Mouse (Mus musculus): Measurements from ENCODE around the gene Gm39115.
"Not testable (repeated sequence)": the region's sequence is repeated elsewhere in the genome, so short reads cannot be mapped to it uniquely, and the experiment has no call there.

Gene Gm39115

DNA sequence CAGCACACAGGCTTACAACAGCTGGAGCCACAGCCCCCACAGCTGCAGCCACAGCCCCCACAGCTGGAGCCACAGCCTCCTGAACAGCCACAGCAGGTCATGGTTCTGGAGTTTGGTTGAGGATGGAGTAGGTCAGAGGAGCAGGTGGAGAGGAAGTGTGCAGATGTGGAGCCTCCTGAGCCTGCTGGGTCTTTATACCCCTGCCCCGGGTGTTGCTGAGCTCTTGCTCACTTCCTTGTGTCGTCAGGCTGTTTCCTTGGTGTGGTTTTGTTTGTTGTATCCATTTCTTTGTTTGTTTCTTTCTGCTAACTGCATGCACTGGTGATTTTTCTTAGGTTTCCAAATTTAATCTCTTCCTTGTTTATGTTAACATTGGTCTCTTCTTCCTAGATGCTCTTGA, at the start of gene Gm39115:
TSS of gene Gm39115 (minus strand) at position 101 of the 400 bp plus-strand sequence.
- not testable (repeated sequence) for DNase-seq (ENCODE audit: extremely low read depth, low read depth, low spot score)

DNA sequence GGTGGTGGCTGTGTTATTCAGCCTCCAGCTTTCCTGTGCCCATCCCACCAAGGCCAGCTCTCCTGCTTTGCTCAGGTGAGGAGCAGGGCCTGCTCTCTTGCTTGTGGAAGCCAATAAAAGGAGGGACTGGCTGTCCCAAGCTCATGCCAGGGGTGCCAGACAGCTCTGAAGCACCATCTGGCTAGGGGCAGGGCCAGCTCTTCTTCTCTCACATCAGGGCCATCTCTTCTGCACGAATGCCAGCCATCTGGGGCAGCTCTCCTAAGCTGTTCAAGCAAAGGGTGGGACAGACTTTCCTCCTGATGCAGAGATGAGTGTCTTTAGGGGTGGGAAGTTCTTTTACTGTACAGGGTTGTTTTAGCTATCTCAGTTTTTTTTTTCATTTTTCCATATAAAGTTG, 45.2 kb upstream of the Gm39115 start:
- DNase-seq (ENCODE audit: extremely low read depth, low read depth, low spot score) = no peak

DNA sequence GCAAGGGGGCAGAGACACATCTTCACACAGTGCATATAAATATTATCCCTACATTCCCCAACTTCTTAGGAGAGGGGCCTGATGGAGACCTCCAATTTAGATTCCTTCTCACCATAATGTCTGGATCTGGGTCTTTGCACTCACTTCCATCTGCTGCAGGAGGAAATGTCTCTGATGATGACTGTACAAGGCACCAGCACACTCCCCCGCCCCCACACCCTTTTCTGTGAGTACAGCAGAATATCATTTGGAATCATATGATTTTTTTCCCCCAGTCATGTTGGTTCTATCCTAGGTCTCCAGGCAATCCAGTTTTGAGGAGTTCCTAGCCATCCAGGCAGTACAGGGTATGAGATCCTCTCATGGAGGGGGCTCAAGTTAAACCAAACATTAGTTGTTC, 42.9 kb upstream of the Gm39115 start:
- no peak for DNase-seq (ENCODE audit: extremely low read depth, low read depth, low spot score)

DNA sequence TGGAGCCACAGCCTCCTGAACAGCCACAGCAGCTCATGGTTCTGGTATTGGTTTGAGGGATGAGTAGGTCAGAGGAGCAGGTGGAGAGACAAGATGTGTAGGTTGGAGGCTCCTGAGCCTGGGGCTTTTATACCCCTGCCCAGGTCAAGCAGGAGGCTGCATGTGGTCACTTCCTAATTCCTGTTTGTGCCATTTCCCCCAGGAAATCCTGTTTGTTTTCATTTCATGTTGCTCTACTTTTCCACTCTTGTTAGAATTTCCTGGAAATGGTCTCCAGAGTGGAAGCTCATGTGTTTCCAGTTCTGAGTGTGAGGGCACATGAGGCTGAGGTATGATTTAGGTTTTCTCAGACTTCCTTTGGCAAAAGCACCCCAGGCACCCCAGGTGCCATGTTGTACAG, 40.1 kb upstream of the Gm39115 start, which contains the start of gene Krtap5-2:
TSS of gene Krtap5-2 (minus strand) at position 101 of the 400 bp plus-strand sequence.
- not testable (repeated sequence) for DNase-seq (ENCODE audit: extremely low read depth, low read depth, low spot score)

DNA sequence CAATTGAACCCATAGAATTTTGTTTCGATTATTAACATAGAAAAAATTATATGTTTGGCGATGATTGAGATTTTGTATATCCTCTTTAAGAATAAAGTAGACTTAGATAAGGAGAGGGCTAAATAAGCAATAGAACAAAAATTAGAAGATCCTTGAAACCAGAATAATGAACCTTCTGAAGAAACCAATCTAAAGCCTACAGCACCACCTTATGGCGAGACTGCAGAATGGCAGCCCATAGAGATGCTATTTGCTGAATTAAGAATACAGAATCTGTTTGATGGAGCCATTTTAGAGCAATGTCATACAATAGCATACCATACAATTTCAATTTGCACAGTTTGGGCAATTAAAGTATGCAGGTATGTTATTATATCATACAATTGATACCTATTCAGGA, 34.0 kb upstream of the Gm39115 start:
- no peak for DNase-seq (ENCODE audit: extremely low read depth, low read depth, low spot score)

DNA sequence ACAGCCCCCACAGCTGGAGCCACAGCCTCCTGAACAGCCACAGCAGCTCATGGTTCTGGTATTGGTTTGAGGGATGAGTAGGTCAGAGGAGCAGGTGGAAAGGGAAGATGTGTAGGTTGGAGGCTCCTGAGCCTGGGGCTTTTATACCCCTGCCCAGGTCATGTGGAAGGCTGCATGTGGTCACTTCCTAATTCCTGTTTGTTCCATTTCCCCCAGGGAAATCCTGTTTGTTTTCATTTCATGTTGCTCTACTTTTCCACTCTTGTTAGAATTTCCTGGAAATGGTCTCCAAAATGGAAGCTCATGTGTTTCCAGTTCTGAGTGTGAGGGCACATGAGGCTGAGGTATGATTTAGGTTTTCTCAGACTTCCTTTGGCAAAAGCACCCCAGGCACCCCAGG, 29.8 kb upstream of the Gm39115 start, which contains the start of gene Gm4553:
TSS of gene Gm4553 (minus strand) at position 101 of the 400 bp plus-strand sequence.
- DNase-seq (ENCODE audit: extremely low read depth, low read depth, low spot score) = not testable (repeated sequence)

DNA sequence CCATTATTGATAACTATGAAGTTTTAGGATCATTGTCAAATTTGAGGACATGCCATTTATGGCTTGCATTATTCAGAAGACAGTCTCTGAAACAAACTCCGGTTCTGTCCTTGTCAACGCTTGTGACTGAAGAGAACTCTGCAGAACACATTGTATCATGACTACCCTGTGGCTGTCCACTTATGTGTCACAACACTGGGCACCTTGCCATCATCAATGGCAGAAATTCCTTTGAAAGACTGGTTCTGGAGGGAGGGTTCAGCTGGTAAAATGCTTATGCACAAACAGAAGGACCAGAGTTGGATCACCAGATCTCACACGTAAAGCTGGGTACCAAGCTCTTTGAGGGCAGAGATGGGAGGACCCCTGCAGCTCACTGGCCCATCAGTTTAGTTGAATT, 23.5 kb upstream of the Gm39115 start:
- DNase-seq (ENCODE audit: extremely low read depth, low read depth, low spot score) = no peak

DNA sequence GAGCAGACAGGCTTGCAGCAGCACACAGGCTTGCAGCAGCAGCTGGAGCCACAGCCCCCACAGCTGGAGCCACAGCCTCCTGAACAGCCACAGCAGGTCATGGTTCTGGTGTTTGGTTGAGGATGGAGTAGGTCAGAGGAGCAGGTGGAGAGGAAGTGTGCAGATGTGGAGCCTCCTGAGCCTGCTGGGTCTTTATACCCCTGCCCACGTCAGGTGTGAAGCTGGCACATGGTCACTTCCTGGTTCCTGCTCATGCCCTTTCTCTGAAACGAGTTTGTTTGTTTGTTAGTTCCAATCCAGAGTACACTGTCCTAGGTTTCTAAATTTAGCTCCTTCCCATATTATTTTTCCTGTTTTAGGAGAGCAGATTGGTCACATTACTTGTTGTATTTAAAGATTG, 21.2 kb upstream of the Gm39115 start, which contains the start of gene Gm29735:
TSS of gene Gm29735 (minus strand) at position 101 of the 400 bp plus-strand sequence.
- not testable (repeated sequence) for DNase-seq (ENCODE audit: extremely low read depth, low read depth, low spot score)

DNA sequence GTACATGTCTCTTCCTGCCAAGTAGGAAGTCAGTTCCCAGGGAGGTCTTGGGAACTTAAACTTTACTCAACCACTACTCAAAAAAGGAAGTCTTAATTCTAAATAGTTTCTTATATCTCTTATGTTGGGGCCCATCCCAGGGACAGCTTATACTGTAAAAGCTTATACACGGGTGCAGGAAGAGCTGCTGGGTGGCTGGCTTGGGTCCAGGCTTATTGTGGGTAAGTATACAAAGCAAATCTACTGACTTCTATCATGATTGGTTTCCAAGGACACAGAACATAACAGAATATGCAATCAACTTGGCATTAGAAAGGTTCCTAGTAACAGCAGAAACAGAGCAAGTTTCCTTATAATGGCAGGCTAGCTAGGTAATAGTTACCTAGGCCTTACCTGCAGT, 19.5 kb upstream of the Gm39115 start:
- DNase-seq (ENCODE audit: extremely low read depth, low read depth, low spot score) = no peak

DNA sequence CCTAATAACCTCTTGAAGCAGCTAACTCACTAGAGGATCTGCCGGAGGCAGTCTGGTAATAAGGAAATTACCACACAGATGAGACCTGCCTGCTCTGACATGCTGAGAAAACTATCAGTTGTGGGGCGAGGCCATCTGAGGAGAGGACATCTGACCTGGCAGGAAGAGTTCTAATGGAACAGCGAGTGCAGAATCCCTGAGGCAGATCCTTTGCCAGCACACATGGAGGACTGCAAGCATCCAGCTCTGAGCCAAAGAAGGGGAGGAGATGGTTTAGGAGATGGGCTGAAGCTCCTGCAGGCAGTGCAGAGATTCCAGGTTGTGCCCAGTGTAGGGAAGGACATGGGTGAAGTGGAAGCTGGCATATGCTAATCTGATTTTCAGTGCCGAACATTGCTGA, 16.4 kb upstream of the Gm39115 start:
- DNase-seq (ENCODE audit: extremely low read depth, low read depth, low spot score) = no peak

DNA sequence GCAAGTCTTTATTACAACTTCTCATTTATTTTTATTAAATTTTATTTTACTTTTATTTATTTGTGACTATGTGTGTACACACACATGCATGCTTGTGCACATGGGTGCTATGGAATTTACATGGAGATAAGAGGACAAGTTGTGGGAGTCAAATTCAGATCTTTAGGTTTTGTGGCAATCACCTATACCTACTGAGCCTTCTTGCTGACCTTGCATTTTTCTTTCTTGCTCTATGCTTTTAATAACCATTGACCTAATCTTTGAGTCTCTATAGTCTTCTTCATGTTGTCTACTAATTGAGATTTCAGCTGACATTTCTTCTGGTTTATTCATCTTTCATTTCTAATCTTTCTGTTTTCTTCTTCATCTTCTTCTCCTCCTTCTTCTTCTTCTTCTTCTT, 12.8 kb upstream of the Gm39115 start:
- no peak for DNase-seq (ENCODE audit: extremely low read depth, low read depth, low spot score)

DNA sequence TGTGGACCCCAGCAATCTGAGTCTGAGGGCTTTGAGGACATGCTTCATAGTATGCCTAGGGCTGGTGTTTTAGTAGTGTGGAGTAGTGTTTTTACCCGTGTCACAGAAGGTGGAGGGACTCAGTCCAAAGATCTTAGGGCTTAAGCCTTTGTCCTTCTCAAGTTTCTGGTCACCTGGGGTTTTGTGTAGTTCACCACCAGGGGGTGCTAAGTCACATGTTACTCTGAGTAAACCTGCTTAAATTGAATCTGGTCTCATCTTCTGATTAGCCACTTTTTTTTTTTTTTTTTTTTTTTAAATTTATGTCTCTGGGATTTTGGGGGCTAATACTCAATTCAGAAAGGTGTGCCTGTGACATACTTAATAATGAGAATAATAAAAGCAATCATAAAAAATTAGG, 10.2 kb upstream of the Gm39115 start:
- no peak for DNase-seq (ENCODE audit: extremely low read depth, low read depth, low spot score)

DNA sequence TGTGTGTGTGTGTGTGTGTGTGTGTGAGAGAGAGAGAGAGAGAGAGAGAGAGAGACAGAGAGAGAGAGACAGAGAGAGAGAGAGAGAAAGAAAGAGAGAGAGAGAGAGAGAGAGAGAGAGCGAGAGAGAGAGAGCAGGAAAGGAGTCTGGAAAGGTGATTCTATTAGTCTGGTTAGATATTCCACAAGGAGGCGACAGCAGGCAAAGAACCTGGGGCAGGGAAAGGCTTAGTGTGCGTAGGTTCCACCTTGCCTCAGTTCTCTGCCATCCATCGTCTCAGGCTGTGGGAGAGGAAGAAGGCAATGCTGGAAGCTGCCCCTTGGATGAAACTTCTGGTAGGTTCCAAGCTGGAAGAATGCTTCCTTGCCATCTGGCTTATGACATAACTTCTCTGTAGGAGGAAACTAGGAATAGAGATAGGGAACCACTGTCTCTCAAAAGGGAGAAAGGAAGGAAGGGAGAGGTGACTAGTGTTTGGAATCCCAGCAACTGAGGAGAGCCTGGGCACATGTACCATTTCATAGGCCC, 9.6 kb upstream of the Gm39115 start:
- DNase-seq (ENCODE audit: extremely low read depth, low read depth, low spot score) = no peak

DNA sequence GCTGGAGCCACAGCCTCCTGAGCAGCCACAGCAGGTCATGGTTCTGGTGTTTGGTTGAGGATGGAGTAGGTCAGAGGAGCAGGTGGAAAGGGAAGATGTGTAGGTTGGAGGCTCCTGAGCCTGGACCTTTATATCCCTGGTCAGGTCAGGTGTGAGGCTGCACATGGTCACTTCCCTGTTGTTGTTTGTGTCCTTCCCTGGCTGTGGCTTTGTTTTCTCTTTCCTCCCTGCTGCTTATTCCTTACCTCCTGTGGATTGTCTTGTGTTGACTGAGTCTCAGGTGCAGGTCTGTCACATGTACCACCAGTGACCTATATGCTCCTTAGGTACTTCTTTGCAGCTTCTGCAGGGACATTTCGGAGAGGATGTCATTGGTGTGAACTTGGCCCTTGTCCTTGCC, 8.7 kb upstream of the Gm39115 start, which contains the start of gene Gm45337:
TSS of gene Gm45337 (minus strand) at position 101 of the 400 bp plus-strand sequence.
- DNase-seq (ENCODE audit: extremely low read depth, low read depth, low spot score) = no peak

DNA sequence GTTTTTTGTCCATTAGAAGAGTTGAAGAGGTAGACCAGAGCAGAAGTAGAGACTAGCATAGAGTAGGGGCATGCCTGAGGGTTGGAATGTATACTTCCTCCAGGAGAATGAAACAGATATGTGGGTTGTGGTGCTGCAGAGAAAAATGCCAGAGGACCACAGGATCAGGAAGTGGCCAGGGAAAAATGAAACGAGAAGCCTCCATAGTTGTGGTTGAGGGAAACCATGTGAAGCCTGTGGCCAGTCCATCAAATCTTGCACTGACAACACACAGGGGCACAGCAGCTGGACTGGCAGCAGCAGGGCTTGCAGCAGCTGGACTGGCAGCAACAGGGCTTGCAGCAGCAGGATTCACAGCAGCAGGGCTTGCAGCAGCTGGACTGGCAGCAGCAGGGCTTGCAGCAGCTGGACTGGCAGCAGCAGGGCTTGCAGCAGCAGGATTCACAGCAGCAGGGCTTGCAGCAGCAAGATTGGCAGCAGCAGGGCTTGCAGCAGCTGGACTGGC, 7.7 kb upstream of the Gm39115 start:
- DNase-seq (ENCODE audit: extremely low read depth, low read depth, low spot score) = not testable (repeated sequence)

DNA sequence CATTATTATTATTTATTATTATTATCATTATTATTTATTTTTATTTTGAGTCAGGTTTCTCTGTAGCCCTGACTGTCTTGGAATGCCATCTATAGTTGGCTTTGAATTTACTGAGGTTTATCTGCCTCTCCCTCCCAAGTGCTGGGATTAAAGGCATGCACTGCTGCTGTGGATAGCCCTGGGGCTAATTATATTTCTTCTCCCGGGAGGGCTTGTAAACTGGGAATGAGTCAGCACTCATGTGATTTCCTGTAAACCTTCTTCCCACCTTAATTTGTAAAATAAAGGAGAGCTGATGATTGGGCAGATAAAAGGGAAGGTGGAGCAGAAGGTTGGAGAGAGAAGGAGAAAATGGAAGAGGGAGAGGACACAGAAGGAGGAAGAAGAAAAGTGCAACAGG, 4.9 kb upstream of the Gm39115 start:
- no peak for DNase-seq (ENCODE audit: extremely low read depth, low read depth, low spot score)

DNA sequence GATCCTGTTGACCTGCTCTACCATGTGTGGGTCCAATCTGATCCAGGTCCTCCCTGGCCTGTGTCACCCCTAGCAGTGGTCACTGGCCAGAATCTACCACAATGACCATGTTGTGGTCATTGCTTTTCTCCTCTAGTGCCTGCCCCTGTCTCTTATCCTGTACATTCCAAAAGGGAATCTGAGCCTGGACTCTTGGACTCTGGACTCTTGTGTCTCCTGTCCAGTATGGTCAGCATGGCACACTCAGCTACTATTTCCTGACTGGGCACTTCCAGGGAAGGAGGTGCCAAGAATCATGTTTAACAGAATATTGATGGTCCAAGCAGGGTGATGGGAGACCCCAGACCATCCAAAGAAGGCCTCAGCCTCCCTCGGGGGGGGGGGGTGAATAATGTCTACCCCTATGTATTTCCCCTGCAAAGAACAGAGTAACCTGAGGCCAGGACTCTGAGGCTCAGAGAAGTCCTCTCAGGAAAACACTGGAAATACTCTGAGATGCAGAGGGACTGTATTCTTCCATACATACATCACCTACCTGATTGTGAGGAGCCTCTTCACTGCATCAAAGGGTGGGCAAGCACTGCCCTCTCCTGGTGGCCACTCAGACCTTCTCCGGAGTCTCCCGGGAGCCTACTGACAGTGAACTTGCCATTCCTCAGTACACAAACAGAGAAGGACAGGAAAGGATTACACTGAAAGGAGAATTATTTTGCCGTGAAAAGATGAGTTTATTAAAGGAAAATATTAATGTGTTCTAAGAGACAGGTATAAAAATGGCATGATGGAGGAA, 1.4 kb downstream of the Gm39115 start:
- no peak for DNase-seq (ENCODE audit: extremely low read depth, low read depth, low spot score)

DNA sequence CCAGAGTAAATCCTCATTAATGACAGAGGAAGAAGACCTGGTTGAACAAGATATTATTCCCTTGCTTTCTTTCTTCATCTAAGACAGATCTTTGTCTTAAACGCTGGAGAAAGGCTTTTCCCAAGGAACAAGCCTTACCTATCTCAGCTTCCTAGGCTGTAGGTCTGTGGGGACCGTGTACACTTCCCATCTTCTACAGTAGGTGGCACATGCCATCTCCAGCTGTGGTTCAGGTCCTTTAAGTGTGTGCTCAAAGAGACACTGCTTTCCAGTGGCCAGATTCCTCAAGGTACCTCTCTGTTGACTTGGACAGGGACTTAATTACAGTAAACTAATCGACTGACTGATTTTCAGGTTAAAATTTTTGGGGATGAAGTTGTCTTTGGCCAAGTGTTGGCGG, 7.0 kb downstream of the Gm39115 start:
- no peak for DNase-seq (ENCODE audit: extremely low read depth, low read depth, low spot score)

DNA sequence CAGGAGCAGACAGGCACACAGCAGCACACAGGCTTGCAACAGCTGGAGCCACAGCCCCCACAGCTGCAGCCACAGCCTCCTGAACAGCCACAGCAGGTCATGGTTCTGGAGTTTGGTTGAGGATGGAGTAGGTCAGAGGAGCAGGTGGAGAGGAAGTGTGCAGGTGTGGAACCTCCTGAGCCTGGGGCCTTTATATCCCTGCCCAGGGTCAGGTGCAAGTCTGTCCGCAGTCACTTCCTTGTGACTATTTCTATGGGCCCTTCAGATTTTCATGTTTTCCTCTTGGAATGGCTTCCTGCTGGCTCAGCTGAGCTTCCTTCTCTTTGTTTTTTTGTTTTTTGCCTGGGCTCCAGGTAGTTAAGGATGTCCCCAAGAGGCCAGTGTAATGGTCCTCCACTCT, 15.2 kb downstream of the Gm39115 start, which contains the start of gene Gm45618:
TSS of gene Gm45618 (minus strand) at position 101 of the 400 bp plus-strand sequence.
- not testable (repeated sequence) for DNase-seq (ENCODE audit: extremely low read depth, low read depth, low spot score)

DNA sequence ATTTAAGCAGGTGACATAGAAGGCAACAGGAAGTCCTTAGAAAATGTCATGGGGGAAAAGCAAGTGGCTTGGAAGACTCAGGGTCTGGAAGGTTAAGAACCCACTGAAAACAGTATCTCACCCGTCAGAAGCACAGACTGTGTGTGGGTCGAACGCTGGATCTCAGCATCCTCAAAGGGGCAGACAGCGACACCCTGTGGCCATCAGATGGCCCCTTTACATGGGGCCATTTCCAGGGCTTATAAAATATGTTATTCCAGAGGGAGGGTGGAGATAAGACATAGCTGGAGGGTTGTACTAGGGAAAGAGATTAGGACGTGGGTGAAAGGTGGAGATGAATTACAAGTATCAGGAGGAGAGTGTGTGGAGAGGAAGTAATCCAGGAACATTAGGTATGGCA, 16.2 kb downstream of the Gm39115 start:
- no peak for DNase-seq (ENCODE audit: extremely low read depth, low read depth, low spot score)

DNA sequence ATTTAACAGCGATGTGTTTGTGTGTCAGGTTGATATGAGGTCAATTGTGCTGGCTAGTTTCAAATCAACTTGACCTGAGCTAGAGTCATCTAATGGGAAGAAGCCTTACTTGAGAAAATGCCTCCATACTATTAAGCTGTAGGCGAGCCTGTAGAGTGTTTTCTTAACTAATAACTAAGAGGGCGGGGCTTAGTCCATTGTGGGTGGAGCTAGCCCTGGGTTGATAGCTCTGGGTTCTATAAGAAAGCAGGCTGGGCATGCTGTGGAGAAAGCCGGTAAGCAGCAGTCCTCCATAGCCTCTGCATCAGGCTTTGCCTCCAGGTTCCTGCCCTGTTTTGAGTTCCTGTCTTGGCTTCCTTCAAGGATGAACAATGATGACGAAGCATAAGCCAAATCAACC, 31.1 kb downstream of the Gm39115 start:
- no peak for DNase-seq (ENCODE audit: extremely low read depth, low read depth, low spot score)

DNA sequence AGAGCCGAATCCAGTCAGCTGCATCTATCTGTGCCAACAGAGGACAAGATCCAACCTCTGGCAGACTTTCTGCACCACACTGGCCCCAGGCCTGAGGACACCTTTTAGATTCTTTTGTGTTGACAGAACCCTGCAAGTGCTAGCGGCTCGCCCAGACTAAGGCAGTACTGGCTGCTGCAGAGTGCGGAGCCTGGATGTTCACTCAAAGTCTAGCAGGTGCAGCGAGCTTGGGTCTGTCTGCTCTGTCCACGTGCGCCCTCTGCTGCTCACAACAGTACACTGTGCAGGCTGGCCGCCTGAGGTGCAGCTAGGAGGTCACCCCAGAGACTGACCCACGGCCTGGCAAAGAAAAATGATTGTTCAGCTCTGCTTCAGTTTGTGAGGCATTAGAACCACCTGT, 38.1 kb downstream of the Gm39115 start:
- DNase-seq (ENCODE audit: extremely low read depth, low read depth, low spot score) = no peak
